Mouse (Mus musculus) spleen, adult 2 months (tissue): ENCODE measurements at regions not wholly inside any gene's neighbourhood (a gene's known extent, or its start where the extent isn't known, plus 50 kb on each side); places are given as distances from the start of the nearest gene placed in this dataset.

Source experiments
- DNase-seq, 2 experiments: peaks; one replicate each; pipeline versions ENCODE4 v3.0.0 to v3.0.0-alpha.2; 2012 to 2021; ENCODE audit warnings: low spot score in 2 of 2, low read depth in 1 of 2
- H3K27ac ChIP-seq: fragments of 200-500 bp; 2 replicates; pipeline ENCODE4 v1.5.1; 2012; ENCODE audit warnings: low read length, inconsistent platforms; ENCODE audit not compliant: insufficient read depth
- H3K27me3 ChIP-seq: fragments of 200-500 bp; 2 replicates; pipeline ENCODE4 v1.6.1; 2012; ENCODE audit warnings: mild to moderate bottlenecking, moderate library complexity, low read length, inconsistent platforms; ENCODE audit not compliant: control insufficient read depth, insufficient read depth
- H3K36me3 ChIP-seq: fragments of 200-500 bp; 2 replicates; pipeline ENCODE4 v1.6.1; 2012; ENCODE audit warnings: mild to moderate bottlenecking, low read length, inconsistent platforms; ENCODE audit not compliant: control insufficient read depth, insufficient read depth
- H3K4me1 ChIP-seq: fragments of 200-500 bp; 2 replicates; pipeline ENCODE4 v1.6.1; 2011; ENCODE audit warnings: inconsistent platforms; ENCODE audit not compliant: control insufficient read depth, insufficient read depth, insufficient read length
- H3K4me3 ChIP-seq: fragments of 200-500 bp; 2 replicates; pipeline ENCODE4 v1.5.1; 2011; ENCODE audit warnings: mild to moderate bottlenecking, inconsistent platforms; ENCODE audit not compliant: insufficient read depth, insufficient read length; ENCODE audit errors: extremely low read depth
- CTCF ChIP-seq: fragments of 200-500 bp; IDR thresholded peaks from 2 replicates; pipeline ENCODE4 v1.5.1; 2011; ENCODE audit warnings: mild to moderate bottlenecking, inconsistent platforms; ENCODE audit not compliant: insufficient read depth, insufficient read length, insufficient replicate concordance; ENCODE audit errors: extremely low read depth
- POLR2A ChIP-seq: fragments of 200-500 bp; IDR thresholded peaks from 2 replicates; pipeline ENCODE4 v1.6.1; 2011; ENCODE audit warnings: low read depth, low read length, inconsistent platforms
- WGBS: fragments of 180-500 bp; shearing (Covaris S2); methylation state at CpG from one replicate; pipeline ENCODE4 v1.1.7; 2018; 5-methylcytosine and 5-hydroxymethylcytosine counted together

DNA sequence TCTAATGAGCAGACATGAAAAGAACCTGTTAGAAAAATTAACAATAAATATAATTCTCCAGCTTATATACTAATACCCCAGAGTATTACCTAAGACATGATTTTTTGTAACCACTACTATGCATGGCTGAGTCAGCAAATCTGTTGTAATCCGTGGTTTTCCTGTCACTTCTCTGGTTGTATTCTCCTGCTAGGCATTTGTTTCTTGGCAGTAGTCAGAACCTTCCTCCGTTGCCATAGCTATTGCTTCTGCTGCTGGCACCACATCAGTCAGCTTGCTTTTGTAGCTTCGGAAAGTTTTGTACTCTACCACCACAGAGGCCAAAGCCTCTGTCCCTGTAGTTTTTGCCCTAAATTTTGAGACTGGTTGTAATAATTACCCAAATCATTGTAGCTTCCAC lies 381.4 kb upstream of the Dph6 start:
- 35% methylated on average over 3 of the region's 3 CpGs for WGBS
- TF ChIP-seq CTCF: no peak
- TF ChIP-seq POLR2A: no peak
- DNase-seq: no peak

DNA sequence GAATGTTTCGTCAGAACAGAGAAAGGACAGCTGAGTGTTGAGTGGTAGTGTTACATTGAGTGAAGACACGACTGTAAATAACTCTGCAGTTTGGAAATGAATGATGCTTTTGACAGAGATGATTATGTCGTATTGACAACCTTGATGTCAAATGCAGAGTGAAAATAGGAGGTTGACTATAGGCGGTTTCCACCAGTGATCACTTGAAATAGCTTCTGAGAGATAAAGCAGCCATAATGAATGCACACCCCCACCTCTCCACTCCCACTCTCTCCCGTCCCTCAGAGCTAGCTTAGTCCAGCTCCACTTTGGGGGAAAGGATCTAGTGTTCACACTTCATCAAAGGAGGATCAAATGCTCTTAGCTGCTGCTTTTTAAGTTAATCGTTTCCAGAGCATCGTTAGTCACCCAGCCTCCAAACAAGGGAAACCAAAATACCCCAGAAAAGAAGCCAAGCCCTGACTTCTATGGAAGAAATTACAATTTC lies 387.6 kb upstream of the Dph6 start:
- H3K36me3 ChIP-seq: no peaks in the 10 kb centered on the region
- no peak overlapping the region for H3K4me3 ChIP-seq
- H3K27me3 ChIP-seq: no peaks in the 10 kb centered on the region
- WGBS: 71% methylated on average over 7 of the region's 7 CpGs
- no peaks in the 10 kb centered on the region for H3K4me1 ChIP-seq
- H3K27ac ChIP-seq: no peak overlapping the region
- TF ChIP-seq POLR2A (no peak), CTCF (no peak)
- DNase-seq: no peak

More for the DNA sequence above, 381.4 kb upstream of the Dph6 start:
- Histone ChIP-seq H3K27ac (no peak overlapping the region), H3K4me3 (no peak overlapping the region), H3K27me3 (no peaks in the 10 kb centered on the region), H3K4me1 (no peaks in the 10 kb centered on the region), H3K36me3 (no peaks in the 10 kb centered on the region)

DNA sequence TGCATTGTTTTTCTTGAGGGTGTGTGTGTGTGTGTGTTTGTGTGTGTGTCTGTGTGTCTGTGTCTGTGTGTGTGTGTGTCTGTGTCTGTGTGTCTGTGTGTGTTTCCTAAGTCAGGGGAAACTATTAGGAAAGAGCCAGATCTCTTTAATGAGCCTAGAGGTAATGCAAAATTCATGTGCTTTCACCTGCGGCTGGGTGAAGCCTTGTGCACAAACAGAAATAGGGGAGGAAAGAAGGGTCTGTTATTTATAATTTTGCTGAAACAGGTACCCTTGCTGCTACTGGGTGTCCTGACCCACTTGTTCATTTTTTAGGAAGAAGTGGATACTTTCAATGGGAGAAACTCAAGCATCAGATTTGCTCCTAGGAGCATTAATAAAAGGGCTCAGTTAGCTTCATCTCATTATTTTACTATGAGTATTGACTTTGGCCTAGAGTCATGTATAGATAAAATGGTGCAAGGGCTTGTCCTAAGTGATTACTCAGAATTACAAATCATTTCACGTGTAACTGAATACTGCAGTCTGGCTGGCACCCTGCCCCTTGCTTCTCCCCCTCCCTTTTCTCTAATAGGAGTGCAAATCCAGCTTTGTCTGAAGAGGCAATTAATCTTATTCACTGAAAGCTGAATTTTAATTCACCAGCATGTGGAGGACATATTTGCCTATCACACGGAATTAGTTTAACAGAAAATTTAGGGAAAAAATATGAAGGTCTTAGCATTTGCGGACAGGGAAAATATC lies 401.7 kb upstream of the Dph6 start:
- DNase-seq: no peak
- H3K4me3 ChIP-seq: no peak overlapping the region
- WGBS: 82% methylated on average over 4 of the region's 4 CpGs
- no peak overlapping the region for H3K27ac ChIP-seq
- H3K36me3 ChIP-seq: no peaks in the 10 kb centered on the region
- no peaks in the 10 kb centered on the region for H3K4me1 ChIP-seq
- no peaks in the 10 kb centered on the region for H3K27me3 ChIP-seq
- TF ChIP-seq POLR2A (no peak), CTCF (no peak)

DNA sequence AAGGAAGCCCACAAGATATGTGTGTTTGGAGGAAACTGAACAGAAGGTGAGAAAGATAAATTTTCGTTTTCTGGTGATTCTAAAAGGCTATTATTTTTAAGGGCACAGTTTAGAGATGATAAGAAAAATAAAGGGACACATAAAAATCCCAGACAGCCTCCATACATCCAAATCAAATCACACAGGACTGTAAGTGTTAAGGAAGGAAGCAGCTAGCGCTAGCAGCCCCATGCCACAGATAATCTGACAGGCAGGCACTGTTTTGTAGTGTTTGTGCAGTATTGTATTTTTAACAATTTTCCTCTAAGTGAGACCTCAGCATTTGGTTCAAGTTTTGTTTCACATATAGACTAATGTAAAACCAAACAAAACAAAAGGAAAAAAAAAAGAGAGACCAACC lies 402.4 kb upstream of the Dph6 start:
- no peak for TF ChIP-seq POLR2A
- TF ChIP-seq CTCF: no peak
- H3K27ac ChIP-seq: no peak overlapping the region

DNA sequence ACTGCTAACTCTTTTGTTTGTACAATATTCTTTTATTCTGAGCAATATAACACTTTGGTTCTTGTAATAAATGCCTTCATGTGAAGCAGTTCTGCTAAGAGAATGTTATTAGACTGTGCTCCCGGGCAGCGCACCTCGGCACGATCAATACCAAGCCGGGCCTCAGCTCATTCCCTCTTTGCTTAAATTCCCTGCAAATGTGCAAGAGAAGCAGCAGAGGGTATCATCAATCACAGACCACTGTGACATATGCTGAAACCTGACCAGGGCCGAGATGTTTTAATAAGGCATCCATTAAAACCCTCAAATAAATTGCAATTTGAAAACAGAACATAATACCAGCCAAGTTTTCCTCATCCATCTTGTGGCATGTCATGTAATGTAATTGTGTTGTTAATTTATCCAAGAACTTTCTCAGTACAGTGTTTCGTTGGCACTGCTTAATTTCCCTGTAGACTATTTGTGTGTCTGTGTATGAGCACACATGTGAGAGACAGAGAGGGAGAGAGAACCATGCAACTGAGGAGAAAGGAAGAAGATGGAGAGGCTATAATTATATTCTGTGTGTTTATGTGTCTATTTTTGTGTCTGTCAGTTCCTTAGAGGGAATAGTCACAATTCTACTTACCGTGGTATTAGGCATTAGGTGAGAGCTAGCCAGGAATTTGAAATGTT lies 412.9 kb upstream of the Dph6 start:
- DNase-seq: no peak
- H3K36me3 ChIP-seq: no peaks in the 10 kb centered on the region
- TF ChIP-seq CTCF (no peak), POLR2A (no peak)
- no peaks in the 10 kb centered on the region for H3K4me1 ChIP-seq
- no peak overlapping the region for H3K27ac ChIP-seq
- H3K27me3 ChIP-seq: no peaks in the 10 kb centered on the region
- no peak overlapping the region for H3K4me3 ChIP-seq
- 85% methylated on average over 8 of the region's 8 CpGs for WGBS

More for the DNA sequence above, 402.4 kb upstream of the Dph6 start:
- Histone ChIP-seq H3K27me3 (no peaks in the 10 kb centered on the region), H3K4me3 (no peak overlapping the region), H3K36me3 (no peaks in the 10 kb centered on the region), H3K4me1 (no peaks in the 10 kb centered on the region)
- WGBS: 61% methylated on average over 2 of the region's 2 CpGs
- DNase-seq: no peak

DNA sequence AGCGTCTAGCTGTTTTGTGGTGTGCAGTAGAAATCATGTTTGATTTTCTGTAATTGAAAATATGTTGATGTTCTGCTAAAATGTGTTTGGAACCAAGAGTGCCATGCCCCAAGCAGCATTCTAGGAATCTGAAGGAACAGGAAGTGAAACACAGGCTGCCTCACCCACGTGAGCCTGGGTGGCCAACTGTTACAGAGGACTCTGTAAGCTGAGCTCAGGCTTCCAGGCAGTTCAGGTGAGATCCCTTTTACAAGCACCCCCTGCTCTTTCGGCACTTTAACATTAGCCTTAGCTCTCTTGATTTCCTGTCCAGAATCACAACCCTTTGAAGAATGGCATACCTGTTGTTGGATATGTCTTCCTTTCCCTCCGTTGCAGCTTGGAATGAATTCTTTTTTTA lies 414.9 kb upstream of the Dph6 start:
- H3K27ac ChIP-seq: no peak overlapping the region
- no peak for DNase-seq

DNA sequence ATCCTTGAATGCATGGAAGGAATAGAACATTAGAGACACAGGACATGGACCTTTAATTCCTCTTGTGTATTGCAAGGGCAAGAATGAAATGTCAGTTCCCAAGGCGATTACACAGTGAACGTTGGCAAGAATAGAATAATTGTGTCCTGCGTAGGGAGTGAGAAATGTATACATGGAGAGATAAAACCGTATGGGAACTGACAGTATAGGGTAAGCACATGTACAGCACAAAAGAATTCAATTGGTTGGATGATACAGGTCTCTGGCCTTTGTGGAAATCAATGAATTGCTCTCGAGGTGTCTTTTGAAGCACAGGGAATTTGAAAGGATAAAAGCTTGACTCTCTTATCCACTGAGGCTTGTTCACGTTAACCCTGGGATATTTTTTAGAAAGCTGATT lies 415.4 kb upstream of the Dph6 start:
- H3K4me1 ChIP-seq: no peaks in the 10 kb centered on the region
- no peak overlapping the region for H3K4me3 ChIP-seq
- 83% methylated on average over 6 of the region's 6 CpGs for WGBS
- no peak for DNase-seq
- H3K27me3 ChIP-seq: no peaks in the 10 kb centered on the region
- no peak for TF ChIP-seq CTCF
- no peak for TF ChIP-seq POLR2A
- H3K27ac ChIP-seq: no peak overlapping the region
- H3K36me3 ChIP-seq: no peaks in the 10 kb centered on the region

More for the DNA sequence above, 414.9 kb upstream of the Dph6 start:
- Histone ChIP-seq H3K27me3 (no peaks in the 10 kb centered on the region), H3K4me1 (no peaks in the 10 kb centered on the region), H3K4me3 (no peak overlapping the region), H3K36me3 (no peaks in the 10 kb centered on the region)
- 69% methylated on average over 4 of the region's 4 CpGs for WGBS
- TF ChIP-seq CTCF: no peak
- TF ChIP-seq POLR2A: no peak
